Mouse (Mus musculus) left cerebral cortex, adult 11 months (tissue): ENCODE measurements around the gene Slc16a13.
"Not testable (repeated sequence)": the region's sequence is repeated elsewhere in the genome, so short reads cannot be mapped to it uniquely, and the experiment has no call there.

ENCODE experiments used
- DNase-seq: peaks from one replicate; pipeline ENCODE4 v3.0.0; 2022; ENCODE audit warnings: low spot score

Gene Slc16a13

GRCm38 (mm10) chr11:70170291-70170690 lies 50.6 kb downstream of the Slc16a13 start:
- no peak for DNase-seq

GRCm38 (mm10) chr11:70169471-70169870 lies 51.4 kb downstream of the Slc16a13 start:
- DNase-seq, result not testable (repeated sequence)

- DNase-seq, result no peak
These were observed 52.7 kb downstream of the Slc16a13 start for GRCm38 (mm10) chr11:70168136-70168535.
